In genomic region chr1:177458456-177459389, GRCm38 (mm10) we compare ENCODE assay signal across 9 mouse cellular contexts. TPM values are rescaled to one million over a fixed set of nuclear protein-coding genes. Genes with fewer than 3 reads are reported as not detected.
DNase-seq lines count a peak whose midpoint lies in the region; ATAC-seq lines count a peak whose summit lies in the region.
"Had no signal": no experiment of that assay in that cellular context is flagged by ENCODE, and none has a peak within 500 bp of the region (broad histone marks: within the 10 kb centered on the region; RNA-seq: fewer than 3 reads in every experiment).

No protein-coding gene starts in this region.

- 51% methylated on average over 18 of the region's 18 CpGs for WGBS in hindbrain, embryonic 15.5 days
- WGBS in limb, embryonic 10.5 days = 82% methylated on average over 18 of the region's 18 CpGs

- no peak overlapping the region for H3K4me3 ChIP-seq in hindbrain, embryonic 15.5 days
- H3K4me3 ChIP-seq in limb, embryonic 10.5 days = no peak overlapping the region

- H3K27me3 ChIP-seq in hindbrain, embryonic 15.5 days = no peaks in the 10 kb centered on the region
- no peaks in the 10 kb centered on the region for H3K27me3 ChIP-seq in limb, embryonic 10.5 days (ENCODE audit: low read depth, poor library complexity, severe bottlenecking)

- H3K9me3 ChIP-seq in hindbrain, embryonic 15.5 days = no peaks in the 10 kb centered on the region
- H3K9me3 ChIP-seq in limb, embryonic 10.5 days (replicated peaks) = no peaks in the 10 kb centered on the region

- ATAC-seq in hindbrain, embryonic 15.5 days (ENCODE audit: low FRiP score, low read depth) = no peak
- no peak for ATAC-seq in frontal cortex, adult (ENCODE audit: low TSS enrichment)

- peak overlapping the region; percentile 31 for H3K27ac ChIP-seq in hindbrain, embryonic 15.5 days (replicated peaks)
- no peak overlapping the region for H3K27ac ChIP-seq in limb, embryonic 10.5 days

- peak overlapping the region; percentile 24 for H3K4me2 ChIP-seq in hindbrain, embryonic 15.5 days

- DNase-seq in cerebellum, adult 11-12 months = peak; percentile 99
- DNase-seq in cerebellum, postnatal 10 days = peak; percentile 93 to 95
- DNase-seq in kidney, postnatal 25 days = peak; percentile 75 to 89
- DNase-seq in limb, embryonic 10.5 days (ENCODE audit: low spot score) = no peak
- no peak for DNase-seq in left cerebral cortex, postnatal 36 days (ENCODE audit: low spot score in 2 of 2)
- no peak for DNase-seq in c-Kit-positive CD71-positive TER-119-positive erythroid progenitor cells, embryonic 14.5 days (ENCODE audit: low spot score)
- DNase-seq: spleen, adult 18-20 months had no signal

- peaks cover 13% of the 10 kb centered on the region for H3K4me1 ChIP-seq in hindbrain, embryonic 15.5 days (replicated peaks)
- peaks cover 13% of the 10 kb centered on the region for H3K4me1 ChIP-seq in limb, embryonic 10.5 days

- H3K36me3 ChIP-seq in hindbrain, embryonic 15.5 days = no peaks in the 10 kb centered on the region
- H3K36me3 ChIP-seq in limb, embryonic 10.5 days = no peaks in the 10 kb centered on the region

- no peak overlapping the region for H3K9ac ChIP-seq in hindbrain, embryonic 15.5 days

- intact Hi-C loops in left cerebral cortex, postnatal 36 days (cut with DNase I) = no loop called here

RNA-seq across cellular contexts. Expression of gene Zbtb18, which starts 16.6 kb away (rescaled TPM):
- polyA plus RNA-seq in hindbrain, embryonic 15.5 days (2015; fragmentation: Nextera tagmentation; extraction: Ambion mirVana) = 11.8 and 16.3 TPM in 2 replicates
- polyA plus RNA-seq in limb, embryonic 10.5 days (2016; fragmentation: Nextera tagmentation; extraction: Ambion mirVana) = 0.99 and 1.0 TPM in 2 replicates
- 100 to 1,000 TPM; 354 to 392 TPM for total RNA-seq in left cerebral cortex, postnatal 36 days (2021)

Comparison
In these comparisons a context has a peak if more than half of its experiments do, and no peak if none do; other contexts are left out.
1. DNase-seq: peak in cerebellum, adult 11-12 months (single experiment), cerebellum, postnatal 10 days (2 of 2) and kidney, postnatal 25 days (2 of 2); none in limb, embryonic 10.5 days (single experiment), left cerebral cortex, postnatal 36 days (0 of 2) and c-Kit-positive CD71-positive TER-119-positive erythroid progenitor cells, embryonic 14.5 days (single experiment).